Mouse (Mus musculus): ENCODE results near the gene Il27ra. TPM values are rescaled to one million over a fixed set of nuclear protein-coding genes. Genes with fewer than 3 reads are reported as not detected.
A peak's percentile ranks its signal among the peaks of the same experiment; 100 is the strongest.

The Il27ra gene
- total and polyA plus RNA-seq, 2 experiments from 2014 or later, result 0.45 to 0.86 TPM

GRCm38 (mm10) chr8:84070241-84070640 is 27.9 kb upstream of the Il27ra start:
- H3K27me3 ChIP-seq (ENCODE audit: insufficient read depth, low read length), result no peaks in the 10 kb centered on the region
- H3K4me2 ChIP-seq (ENCODE audit: low read depth), result no peak overlapping the region
- DNase-seq (no peak), ATAC-seq (no peak)
- TF ChIP-seq CTCF (IDR thresholded peaks at IDR 0.05; ENCODE audit: low read depth), result no peak
- peak overlapping the region; percentile 64 for H3K27ac ChIP-seq (ENCODE audit: low read depth, low read length)
- 80% methylated on average over 5 of the region's 5 CpGs for WGBS
- no peak overlapping the region for H3K9ac ChIP-seq
- no peak overlapping the region for H3K4me3 ChIP-seq (ENCODE audit: low read depth, low read length)
- peaks cover 11% of the 10 kb centered on the region for H3K36me3 ChIP-seq (ENCODE audit: insufficient read depth)
- no peaks in the 10 kb centered on the region for H3K9me3 ChIP-seq (ENCODE audit: low read length)
- H3K4me1 ChIP-seq (ENCODE audit: insufficient read depth), result peaks cover 24% of the 10 kb centered on the region; the same call in 1 of the 2 replicates

DNA sequence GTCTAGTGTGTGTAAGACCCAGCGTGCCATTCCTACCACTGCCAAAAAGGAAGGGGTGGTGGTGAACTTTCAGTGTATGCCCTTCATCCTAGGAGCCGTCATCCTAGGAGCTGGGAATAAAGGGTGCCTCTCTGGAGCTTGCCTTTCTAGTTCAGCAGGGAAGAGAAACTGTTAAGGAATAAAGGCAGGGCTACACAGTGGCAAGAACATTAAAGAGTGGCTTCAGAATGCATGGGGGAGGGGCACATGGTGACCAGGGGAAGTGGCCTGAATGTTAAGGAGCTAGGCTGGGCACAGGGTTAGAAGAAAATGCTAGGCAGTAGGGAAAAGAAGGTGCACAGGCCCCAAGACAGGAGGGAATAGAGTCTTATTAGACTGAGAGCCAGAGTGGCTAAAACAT is 27.4 kb upstream of the Il27ra start:
- DNase-seq, result no peak

GRCm38 (mm10) chr8:84069169-84069568 is 26.8 kb upstream of the Il27ra start:
- TF ChIP-seq CTCF (IDR thresholded peaks at IDR 0.05; ENCODE audit: low read depth), result no peak
- no peaks in the 10 kb centered on the region for H3K9me3 ChIP-seq (ENCODE audit: low read length)
- no peak overlapping the region for H3K9ac ChIP-seq
- WGBS, result 54% methylated on average over 1 of the region's 1 CpGs
- H3K4me3 ChIP-seq (ENCODE audit: low read depth, low read length), result no peak overlapping the region
- peaks cover 1% of the 10 kb centered on the region; the same call in 1 of the 2 replicates for H3K36me3 ChIP-seq (ENCODE audit: insufficient read depth)
- DNase-seq (no peak), ATAC-seq (no peak)
- H3K27me3 ChIP-seq (ENCODE audit: insufficient read depth, low read length), result no peaks in the 10 kb centered on the region
- H3K4me2 ChIP-seq (ENCODE audit: low read depth), result no peak overlapping the region
- no peak overlapping the region for H3K27ac ChIP-seq (ENCODE audit: low read depth, low read length)
- H3K4me1 ChIP-seq (ENCODE audit: insufficient read depth), result peaks cover 24% of the 10 kb centered on the region; the same call in 1 of the 2 replicates

More for the DNA sequence above, 27.4 kb upstream of the Il27ra start:
- Histone ChIP-seq H3K4me1 (ENCODE audit: insufficient read depth) (peaks cover 24% of the 10 kb centered on the region; the same call in 1 of the 2 replicates), H3K36me3 (ENCODE audit: insufficient read depth) (peaks cover 6% of the 10 kb centered on the region; the same call in 1 of the 2 replicates), H3K9ac (no peak overlapping the region), H3K4me3 (ENCODE audit: low read depth, low read length) (no peak overlapping the region), H3K9me3 (ENCODE audit: low read length) (no peaks in the 10 kb centered on the region), H3K4me2 (ENCODE audit: low read depth) (no peak overlapping the region), H3K27ac (ENCODE audit: low read depth, low read length) (peak overlapping the region; percentile 64), H3K27me3 (ENCODE audit: insufficient read depth, low read length) (no peaks in the 10 kb centered on the region)
- WGBS, result 34% methylated on average over 2 of the region's 2 CpGs
- TF ChIP-seq CTCF (IDR thresholded peaks at IDR 0.05; ENCODE audit: low read depth), result no peak
- ATAC-seq, result no peak

DNA sequence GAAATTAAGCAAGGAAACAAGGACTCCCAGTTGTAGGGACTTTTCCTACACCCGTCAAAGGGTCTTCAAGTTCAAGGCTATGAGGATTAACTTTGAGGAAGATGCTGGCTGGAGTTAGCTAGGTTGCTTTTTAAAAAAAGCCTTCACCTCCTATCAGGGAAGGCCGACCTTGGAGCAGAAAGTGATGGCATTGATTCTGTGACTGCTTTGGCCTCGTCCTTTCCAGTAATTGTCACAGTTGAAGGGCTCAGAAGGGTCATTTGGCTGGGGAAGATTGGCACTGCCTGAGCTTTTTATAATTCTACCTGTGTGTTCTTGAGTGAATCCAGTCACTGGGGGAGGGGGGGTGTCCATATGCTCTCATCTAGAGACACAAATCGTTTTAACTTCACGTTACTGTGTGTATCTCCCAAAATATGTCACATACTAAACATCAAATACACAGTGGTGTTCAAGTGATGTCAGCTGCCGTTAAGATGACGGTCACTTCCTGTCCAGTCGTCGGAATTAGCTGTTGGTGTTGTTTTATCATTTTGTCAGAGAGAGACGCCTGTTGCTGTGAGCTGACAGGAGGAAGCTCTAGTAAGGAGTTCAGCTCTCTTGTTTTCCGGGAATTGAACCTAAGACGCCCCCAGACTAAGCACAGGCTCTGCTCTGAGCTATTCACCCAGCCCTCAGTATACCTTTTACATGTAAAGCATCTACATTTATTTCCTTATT is 26.1 kb upstream of the Il27ra start:
- H3K27ac ChIP-seq (ENCODE audit: low read depth, low read length), result no peak overlapping the region
- H3K9ac ChIP-seq, result no peak overlapping the region
- no peak overlapping the region for H3K4me3 ChIP-seq (ENCODE audit: low read depth, low read length)
- DNase-seq, result no peak
- peak overlapping the region; percentile 52; the same call in 1 of the 2 replicates for H3K4me2 ChIP-seq (ENCODE audit: low read depth)
- ATAC-seq, result no peak
- H3K36me3 ChIP-seq (ENCODE audit: insufficient read depth), result no peaks in the 10 kb centered on the region
- H3K4me1 ChIP-seq (ENCODE audit: insufficient read depth), result peaks cover 24% of the 10 kb centered on the region; the same call in 1 of the 2 replicates
- no peaks in the 10 kb centered on the region for H3K27me3 ChIP-seq (ENCODE audit: insufficient read depth, low read length)
- no peak for TF ChIP-seq CTCF (IDR thresholded peaks at IDR 0.05; ENCODE audit: low read depth)
- no peaks in the 10 kb centered on the region for H3K9me3 ChIP-seq (ENCODE audit: low read length)
- 79% methylated on average over 12 of the region's 12 CpGs for WGBS

DNA sequence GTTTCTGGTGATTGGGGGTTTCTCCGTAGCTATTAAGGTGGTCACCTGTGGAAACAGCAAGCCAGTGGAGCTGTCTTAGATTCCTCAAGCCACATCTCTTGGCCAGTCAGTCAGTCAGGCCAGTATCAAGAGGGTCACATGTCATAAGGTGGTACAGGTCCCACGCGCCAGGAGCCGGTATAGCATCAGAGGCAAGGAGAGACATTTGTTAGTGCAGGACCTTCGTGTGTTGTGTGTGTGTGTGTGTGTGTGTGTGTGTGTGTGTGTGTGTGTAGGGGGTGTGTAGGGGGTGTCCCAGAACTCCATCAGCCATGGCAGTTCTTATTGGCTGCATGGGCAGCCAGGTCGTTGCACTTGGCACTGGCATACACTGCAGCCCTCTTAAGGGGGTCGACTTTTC is 25.5 kb upstream of the Il27ra start:
- no peak overlapping the region for H3K27ac ChIP-seq (ENCODE audit: low read depth, low read length)
- peak overlapping the region; percentile 52 for H3K4me2 ChIP-seq (ENCODE audit: low read depth)
- H3K27me3 ChIP-seq (ENCODE audit: insufficient read depth, low read length), result no peaks in the 10 kb centered on the region
- no peak for DNase-seq
- H3K9me3 ChIP-seq (ENCODE audit: low read length), result no peaks in the 10 kb centered on the region
- no peak for ATAC-seq
- peak overlapping the region; percentile 84; the same call in 1 of the 2 replicates for H3K9ac ChIP-seq
- 0 out of 2 replicates have a peak, but pooled peaks cover 19% of the 10 kb centered on the region for H3K4me1 ChIP-seq (ENCODE audit: insufficient read depth)
- no peak for TF ChIP-seq CTCF (IDR thresholded peaks at IDR 0.05; ENCODE audit: low read depth)
- WGBS, result 89% methylated on average over 7 of the region's 7 CpGs
- H3K36me3 ChIP-seq (ENCODE audit: insufficient read depth), result no peaks in the 10 kb centered on the region
- H3K4me3 ChIP-seq (ENCODE audit: low read depth, low read length), result peak overlapping the region; percentile 98

DNA sequence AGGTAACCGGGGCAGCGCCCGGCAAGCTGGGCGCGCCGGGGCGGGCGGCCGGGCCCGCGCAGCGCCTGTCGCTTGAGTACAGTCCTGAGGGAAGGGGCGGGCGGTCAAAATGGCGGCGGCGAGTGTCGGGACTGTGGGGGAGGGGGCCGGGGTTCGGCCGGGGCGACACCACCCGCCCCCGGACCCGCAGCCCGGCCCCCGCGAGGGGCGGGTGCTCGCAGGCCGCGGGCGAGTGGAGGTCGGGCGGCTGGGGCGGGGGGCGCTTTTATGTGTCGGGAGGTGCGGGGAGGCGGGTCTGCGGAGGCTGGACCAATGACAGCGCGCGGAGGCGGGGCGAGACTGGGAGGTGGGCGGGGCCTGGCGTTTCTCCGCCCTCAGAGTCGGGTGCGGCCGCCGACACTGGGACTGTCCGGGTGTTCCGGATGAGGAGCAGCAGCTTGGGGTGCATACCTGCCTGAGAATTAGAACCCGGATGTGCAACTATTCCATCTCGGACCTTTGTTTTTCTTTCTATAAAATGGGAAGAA is 24.7 kb upstream of the Il27ra start:
- peak; percentile 91 for DNase-seq
- no peaks in the 10 kb centered on the region for H3K27me3 ChIP-seq (ENCODE audit: insufficient read depth, low read length)
- under 1% methylated on average over 57 of the region's 58 CpGs for WGBS
- peak overlapping the region; percentile 93 for H3K27ac ChIP-seq (ENCODE audit: low read depth, low read length)
- peak; percentile 46 for ATAC-seq
- peak overlapping the region; percentile 52 for H3K4me2 ChIP-seq (ENCODE audit: low read depth)
- 0 out of 2 replicates have a peak, but pooled peaks cover 15% of the 10 kb centered on the region for H3K4me1 ChIP-seq (ENCODE audit: insufficient read depth)
- H3K4me3 ChIP-seq (ENCODE audit: low read depth, low read length), result peak overlapping the region; percentile 98
- peak overlapping the region; percentile 84 for H3K9ac ChIP-seq
- H3K36me3 ChIP-seq (ENCODE audit: insufficient read depth), result no peaks in the 10 kb centered on the region
- no peak for TF ChIP-seq CTCF (IDR thresholded peaks at IDR 0.05; ENCODE audit: low read depth)
- H3K9me3 ChIP-seq (ENCODE audit: low read length), result no peaks in the 10 kb centered on the region

Measured in forebrain, postnatal 0 days (tissue).